Mouse (Mus musculus) CD4-positive naive resting alpha-beta T cell, adult 76 days (primary cell): ENCODE measurements around the gene Havcr1. TPM values are rescaled to one million over a fixed set of nuclear protein-coding genes. Genes with fewer than 3 reads are reported as not detected.

ENCODE experiments used
- total RNA-seq: library from RNA; stranded (reverse); gene quantifications from one replicate; pipeline ENCODE4 v1.2.4, GENCODE M21; 2023

Havcr1 gene
- 0.47 TPM for total RNA-seq

DNA sequence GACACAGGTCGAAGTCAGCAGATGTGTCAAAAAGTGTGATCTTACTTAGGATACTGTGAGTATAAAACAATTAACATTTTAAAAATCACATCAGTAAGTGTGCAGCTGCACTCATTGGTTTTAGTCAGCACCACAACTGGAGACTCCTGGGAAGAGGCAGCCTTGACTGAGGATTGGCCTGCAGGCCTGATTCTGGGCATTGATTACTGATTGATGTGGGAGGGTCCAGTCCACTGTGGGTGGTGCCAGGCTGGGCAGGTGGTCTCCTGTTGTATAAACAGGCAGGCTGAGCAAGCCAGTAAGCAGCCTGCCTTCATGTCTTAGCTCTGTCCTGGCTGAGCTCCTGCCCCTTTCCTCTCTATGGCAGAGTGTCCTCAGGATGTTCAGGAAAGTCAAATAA, at the start of gene Havcr1:
TSS of gene Havcr1 (plus strand) at position 5 of the 400 bp plus-strand sequence.

DNA sequence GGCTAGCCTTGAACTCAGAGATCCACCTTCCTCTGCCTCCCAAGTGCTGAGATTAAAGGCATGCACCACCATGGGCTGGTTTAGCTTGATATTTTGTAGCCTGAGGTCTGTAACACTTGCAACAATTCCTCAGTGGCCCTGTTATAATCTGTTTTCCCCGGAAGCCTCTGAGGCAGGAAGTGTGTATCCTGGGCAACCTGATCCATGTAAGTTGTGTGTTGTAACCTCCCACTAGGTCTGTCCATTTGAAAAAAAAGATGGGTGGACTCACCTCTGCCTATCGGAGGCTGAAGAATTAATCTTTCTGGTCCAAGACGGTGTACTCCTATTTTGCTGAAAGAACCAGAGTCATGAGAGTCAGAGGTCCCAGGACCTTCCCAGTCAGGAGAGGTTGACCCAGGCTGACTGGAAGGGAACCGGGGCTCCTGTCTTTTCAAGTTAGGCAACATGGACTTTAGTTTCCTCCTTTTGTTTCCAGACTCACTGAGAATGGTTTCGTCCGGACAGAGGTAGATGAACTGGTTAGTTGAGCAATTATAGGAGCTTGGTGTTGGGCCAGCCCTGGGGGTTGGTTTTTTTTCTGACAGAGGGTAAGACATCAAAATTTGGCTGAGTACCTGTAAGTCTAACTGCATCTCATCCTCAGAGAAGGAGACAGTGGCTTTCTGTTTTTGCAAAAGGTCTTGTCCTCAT, 28.1 kb upstream of the Havcr1 start, which contains the start of gene Timd2:
TSS of gene Timd2 (minus strand) at position 398 of the 693 bp plus-strand sequence.

DNA sequence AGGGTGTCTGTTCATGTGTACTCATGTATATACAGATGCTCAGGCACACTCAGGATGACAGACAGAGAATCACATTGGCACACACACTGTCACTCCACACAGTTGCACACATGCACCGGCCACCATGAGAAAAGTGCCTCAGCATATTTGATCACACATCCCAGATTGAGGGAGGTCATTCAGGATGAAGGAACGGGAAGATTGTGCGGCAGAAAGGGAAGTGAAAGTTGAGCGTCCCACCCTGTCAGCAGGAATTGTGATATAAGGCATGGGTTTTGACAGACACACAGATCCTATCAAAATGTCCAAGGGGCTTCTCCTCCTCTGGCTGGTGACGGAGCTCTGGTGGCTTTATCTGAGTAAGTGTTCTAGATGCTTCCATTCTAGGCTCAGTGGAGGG, 75.6 kb downstream of the Havcr1 start, which contains the start of gene Timd4:
TSS of gene Timd4 (plus strand) at position 290 of the 400 bp plus-strand sequence.

Other genes starting within 250 kb of the Havcr1 start
- gene Gm12169, start 210.9 kb upstream of the Havcr1 start, total RNA-seq: not detected
- gene BC053393, start 163.5 kb upstream of the Havcr1 start, total RNA-seq: not detected
- not detected for gene Dppa1, start 105.8 kb upstream of the Havcr1 start, total RNA-seq
- gene Timd2, start 28.0 kb upstream of the Havcr1 start, total RNA-seq: not detected
- gene Timd4, start 75.7 kb downstream of the Havcr1 start, total RNA-seq: 0.94 TPM